Mouse (Mus musculus): Measurements from ENCODE around the gene Ovgp1.
A peak's percentile ranks its signal among the peaks of the same experiment; 100 is the strongest.
"Not testable (repeated sequence)": the region's sequence is repeated elsewhere in the genome, so short reads cannot be mapped to it uniquely, and the experiment has no call there.

The Ovgp1 gene

GRCm38 (mm10) chr3:105994730-105995129 is 21.2 kb downstream of the Ovgp1 start:
- DNase-seq (ENCODE audit: low spot score), result no peak

GRCm38 (mm10) chr3:106000707-106001375 is 27.3 kb downstream of the Ovgp1 start:
- no peak for DNase-seq (ENCODE audit: low spot score)

- peak; percentile 60 for DNase-seq (ENCODE audit: low spot score)
Measured at GRCm38 (mm10) chr3:106001416-106002370, 28.2 kb downstream of the Ovgp1 start.

- not testable (repeated sequence) for DNase-seq (ENCODE audit: low spot score)
Measured at GRCm38 (mm10) chr3:106003360-106003759, 29.8 kb downstream of the Ovgp1 start.

GRCm38 (mm10) chr3:106014546-106014945 is 41.0 kb downstream of the Ovgp1 start, which contains the start of gene Pifo:
Pifo (minus strand) TSS chr3:106014646.
- DNase-seq (ENCODE audit: low spot score), result no peak

- no peak for DNase-seq (ENCODE audit: low spot score)
Measured at GRCm38 (mm10) chr3:106021840-106022239, 48.3 kb downstream of the Ovgp1 start.

- no peak for DNase-seq (ENCODE audit: low spot score)
Measured at GRCm38 (mm10) chr3:106024135-106024534, 50.6 kb downstream of the Ovgp1 start.

GRCm38 (mm10) chr3:106032781-106033180 is 59.3 kb downstream of the Ovgp1 start, which contains the start of gene Chil5:
Chil5 (minus strand) TSS chr3:106032814.
- no peak for DNase-seq (ENCODE audit: low spot score)
